Mouse (Mus musculus): ENCODE data around the gene Necab3. TPM values are rescaled to one million over a fixed set of nuclear protein-coding genes. Genes with fewer than 3 reads are reported as not detected.

Gene Necab3
- 64.1 and 77.2 TPM in 2 replicates for polyA plus RNA-seq (2012; rRNA removed)

DNA sequence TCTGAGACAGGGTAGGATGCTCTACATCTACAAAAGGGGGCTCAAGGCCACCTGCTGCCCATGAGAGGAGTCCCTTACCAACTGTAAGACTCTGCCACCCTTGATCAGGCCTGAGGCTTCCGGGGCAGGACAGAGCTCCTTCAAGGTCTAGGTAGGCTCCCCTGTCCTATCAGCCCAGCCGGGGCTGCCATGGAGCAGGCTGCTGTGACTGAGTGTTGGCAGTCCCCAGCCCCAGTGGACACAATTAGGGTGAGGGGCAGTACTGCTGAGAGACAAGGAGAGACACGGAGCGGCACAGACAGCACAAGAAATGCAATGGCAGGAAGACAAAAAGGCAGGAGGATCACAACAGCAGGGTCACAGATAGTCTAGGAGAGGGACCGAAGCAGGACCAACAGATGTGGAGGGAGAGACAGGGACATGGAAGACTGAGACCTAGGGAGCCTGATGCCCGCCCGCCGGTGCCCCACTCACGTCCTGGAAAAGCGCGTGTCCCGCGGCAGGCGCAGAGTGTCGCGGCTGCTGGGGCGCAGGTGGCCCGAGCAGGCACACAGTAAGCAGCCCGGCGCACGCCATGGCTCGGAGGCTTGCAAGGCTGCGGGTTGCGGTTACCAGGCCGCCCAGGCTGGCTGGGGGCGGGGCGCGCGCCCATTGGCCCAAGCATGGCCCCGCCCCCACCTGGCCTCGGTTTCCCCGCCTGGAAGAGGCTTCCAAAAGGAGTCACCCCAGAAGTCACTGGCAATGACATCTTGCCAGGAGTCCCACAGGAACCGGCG lies at the start of gene Necab3:
Gene Necab3 (minus strand): TSS at position 627 of the 776 bp plus-strand sequence.
- Histone ChIP-seq H3K4me3 (replicated peaks; ENCODE audit: insufficient read depth, low read depth, low read length) (peak within 1 kb of the TSS; percentile 75), H3K4me1 (ENCODE audit: control insufficient read depth, insufficient read depth, low read length) (peaks cover 34% of the 10 kb centered on the region), H3K27ac (ENCODE audit: insufficient read depth, low read length) (peak within 1 kb of the TSS; percentile 29), H3K27me3 (ENCODE audit: control insufficient read depth, insufficient read depth, low read length) (no peaks in the 10 kb centered on the region)
- TF ChIP-seq POLR2A (IDR thresholded peaks at IDR 0.05; ENCODE audit: borderline replicate concordance, insufficient read depth, low read length): peak; percentile 59
- no peak for TF ChIP-seq CTCF (IDR thresholded peaks at IDR 0.05; ENCODE audit: borderline replicate concordance, insufficient read depth, low read depth, low read length)
- 4% methylated on average over 34 of the region's 34 CpGs for WGBS
- DNase-seq: peak; percentile 76 to 79

DNA sequence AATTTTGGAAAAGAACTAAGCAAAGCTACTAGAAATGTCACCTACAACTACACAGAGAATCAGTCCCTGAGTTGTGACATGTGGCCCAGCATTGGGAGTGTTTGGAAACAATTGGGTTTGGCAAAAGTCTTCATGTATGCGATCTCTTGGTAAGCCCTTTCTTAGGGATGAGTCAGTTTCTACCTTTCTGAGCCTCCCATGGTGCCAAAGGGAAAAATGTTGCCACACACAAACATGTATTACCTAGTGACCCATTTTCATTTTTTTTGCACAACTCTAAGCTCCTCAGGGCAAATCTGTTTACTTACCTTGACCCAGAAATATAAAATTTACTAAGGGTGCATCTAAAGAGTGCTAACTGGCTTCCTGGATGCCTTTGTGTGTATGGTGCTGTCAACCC lies 48.3 kb upstream of the Necab3 start:
- Histone ChIP-seq H3K27me3 (ENCODE audit: control insufficient read depth, insufficient read depth, low read length) (no peaks in the 10 kb centered on the region), H3K4me1 (ENCODE audit: control insufficient read depth, insufficient read depth, low read length) (no peaks in the 10 kb centered on the region), H3K27ac (ENCODE audit: insufficient read depth, low read length) (no peak overlapping the region), H3K4me3 (replicated peaks; ENCODE audit: insufficient read depth, low read depth, low read length) (no peak overlapping the region)
- 70% methylated on average over 1 of the region's 1 CpGs for WGBS
- DNase-seq: no peak
- no peak for TF ChIP-seq CTCF (IDR thresholded peaks at IDR 0.05; ENCODE audit: borderline replicate concordance, insufficient read depth, low read depth, low read length)
- no peak for TF ChIP-seq POLR2A (IDR thresholded peaks at IDR 0.05; ENCODE audit: borderline replicate concordance, insufficient read depth, low read length)

DNA sequence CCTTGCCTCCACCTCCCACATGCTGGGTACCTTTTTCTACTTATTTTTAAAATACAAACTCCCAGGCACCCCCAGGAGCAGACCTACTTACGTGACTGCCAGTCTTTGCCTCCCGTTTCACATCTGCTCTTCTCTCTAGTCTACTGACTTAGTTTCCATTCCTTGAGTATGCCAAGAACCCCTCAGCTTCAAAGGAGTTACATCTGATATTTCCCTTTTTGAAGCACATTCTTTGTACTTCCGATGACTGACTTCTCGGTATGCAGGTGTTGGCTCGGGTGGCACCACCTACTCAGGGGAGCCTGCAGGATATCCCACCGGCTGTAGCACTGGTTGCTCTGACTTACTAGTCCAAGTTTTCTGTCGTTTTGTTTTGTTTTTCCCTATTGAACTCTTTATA lies 45.5 kb upstream of the Necab3 start:
- TF ChIP-seq CTCF (IDR thresholded peaks at IDR 0.05; ENCODE audit: borderline replicate concordance, insufficient read depth, low read depth, low read length): no peak
- TF ChIP-seq POLR2A (IDR thresholded peaks at IDR 0.05; ENCODE audit: borderline replicate concordance, insufficient read depth, low read length): no peak
- WGBS: 41% methylated on average over 7 of the region's 7 CpGs
- Histone ChIP-seq H3K4me1 (ENCODE audit: control insufficient read depth, insufficient read depth, low read length) (no peaks in the 10 kb centered on the region), H3K27me3 (ENCODE audit: control insufficient read depth, insufficient read depth, low read length) (no peaks in the 10 kb centered on the region), H3K4me3 (replicated peaks; ENCODE audit: insufficient read depth, low read depth, low read length) (peak overlapping the region; percentile 20), H3K27ac (ENCODE audit: insufficient read depth, low read length) (no peak overlapping the region)
- DNase-seq: no peak

DNA sequence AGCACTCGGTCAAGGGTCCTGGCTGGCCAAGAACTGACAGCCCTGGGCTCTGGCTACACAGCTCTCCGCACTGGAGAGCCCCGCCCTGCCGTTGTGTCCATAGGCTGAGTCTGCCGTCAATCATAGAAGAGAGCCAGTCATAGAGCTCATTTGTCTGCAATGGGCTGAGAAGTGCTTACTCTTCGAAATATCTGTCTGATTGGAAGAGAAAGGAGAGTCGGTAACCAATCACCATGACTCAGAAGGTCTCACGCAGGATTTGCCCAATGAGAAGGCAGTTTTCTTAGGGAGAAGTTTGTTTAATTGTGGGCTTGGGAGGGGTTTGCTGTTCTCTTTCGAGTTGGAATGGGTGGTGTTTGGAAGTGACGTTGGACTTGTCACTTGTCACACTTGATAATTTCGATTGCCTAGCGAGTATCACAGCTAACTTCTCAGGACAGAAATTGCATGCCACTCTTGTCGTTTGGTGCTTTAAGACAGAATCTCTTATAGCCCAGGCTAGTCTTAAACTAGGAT lies 45.0 kb upstream of the Necab3 start, which contains the start of gene Pxmp4:
Gene Pxmp4 (minus strand): TSS at position 71 of the 516 bp plus-strand sequence.
- Histone ChIP-seq H3K4me3 (replicated peaks; ENCODE audit: insufficient read depth, low read depth, low read length) (peak within 1 kb of the TSS; percentile 84), H3K27ac (ENCODE audit: insufficient read depth, low read length) (peak within 1 kb of the TSS; percentile 75), H3K4me1 (ENCODE audit: control insufficient read depth, insufficient read depth, low read length) (no peaks in the 10 kb centered on the region), H3K27me3 (ENCODE audit: control insufficient read depth, insufficient read depth, low read length) (no peaks in the 10 kb centered on the region)
- DNase-seq: peak; percentile 99 to 100
- peak; percentile 64; the same call in 1 of the 2 replicates for TF ChIP-seq POLR2A (IDR thresholded peaks at IDR 0.05; ENCODE audit: borderline replicate concordance, insufficient read depth, low read length)
- TF ChIP-seq CTCF (IDR thresholded peaks at IDR 0.05; ENCODE audit: borderline replicate concordance, insufficient read depth, low read depth, low read length): no peak
- WGBS: under 1% methylated on average over 13 of the region's 13 CpGs

DNA sequence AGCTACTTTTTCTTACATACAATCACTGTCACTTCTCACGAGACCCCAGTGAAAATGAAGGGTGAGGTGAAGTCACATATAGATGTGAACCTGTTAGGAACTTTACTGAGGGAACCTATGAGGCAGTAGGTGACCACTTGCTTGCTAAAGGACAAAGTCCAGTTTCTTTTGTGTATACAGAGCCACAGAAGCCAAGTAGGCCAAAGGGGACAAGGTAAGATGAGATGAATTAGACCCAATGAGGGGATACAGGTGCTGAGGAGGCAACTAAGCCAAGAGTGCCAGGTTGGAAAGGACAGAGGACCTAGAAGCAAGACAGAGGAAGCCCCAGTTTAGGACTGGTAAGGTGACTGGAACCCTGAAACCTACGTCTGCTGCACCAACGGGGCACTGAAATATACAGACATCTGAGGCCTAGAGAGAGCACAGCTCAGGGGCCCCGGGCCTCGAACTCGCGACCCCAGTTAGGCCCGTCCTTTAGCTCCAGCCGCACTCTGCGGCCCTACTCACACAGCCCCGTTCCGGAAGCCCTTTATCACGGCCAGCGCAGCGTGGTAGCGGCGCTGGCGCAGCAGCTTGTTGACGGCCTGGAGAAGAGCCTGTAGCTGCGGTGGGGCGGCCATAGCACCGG lies 44.4 kb upstream of the Necab3 start:
- Histone ChIP-seq H3K27me3 (ENCODE audit: control insufficient read depth, insufficient read depth, low read length) (no peaks in the 10 kb centered on the region), H3K4me1 (ENCODE audit: control insufficient read depth, insufficient read depth, low read length) (no peaks in the 10 kb centered on the region), H3K4me3 (replicated peaks; ENCODE audit: insufficient read depth, low read depth, low read length) (peak overlapping the region; percentile 84), H3K27ac (ENCODE audit: insufficient read depth, low read length) (peak overlapping the region; percentile 75)
- DNase-seq: no peak
- TF ChIP-seq POLR2A (IDR thresholded peaks at IDR 0.05; ENCODE audit: borderline replicate concordance, insufficient read depth, low read length) (no peak), CTCF (IDR thresholded peaks at IDR 0.05; ENCODE audit: borderline replicate concordance, insufficient read depth, low read depth, low read length) (no peak)
- 14% methylated on average over 22 of the region's 22 CpGs for WGBS

DNA sequence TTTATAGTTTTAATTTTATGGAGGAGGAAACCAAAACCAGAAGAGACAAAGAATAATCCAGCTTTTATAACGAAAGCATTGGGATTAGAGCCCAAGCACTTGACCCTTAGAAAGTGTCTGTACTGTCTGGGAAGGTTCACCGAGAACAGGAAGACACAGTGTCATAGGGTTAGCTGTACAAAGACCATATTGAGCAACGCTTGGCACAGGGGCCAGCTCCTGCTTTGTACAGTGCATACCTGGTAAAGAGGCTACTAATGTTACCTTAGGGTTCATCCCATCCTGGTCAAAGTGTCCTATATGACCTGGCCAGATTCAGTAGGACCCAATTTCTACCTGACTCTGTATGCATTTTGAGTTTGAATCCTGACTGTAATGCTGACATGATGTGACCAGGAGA lies 42.6 kb upstream of the Necab3 start:
- H3K27ac ChIP-seq (ENCODE audit: insufficient read depth, low read length): no peak overlapping the region
- no peaks in the 10 kb centered on the region for H3K4me1 ChIP-seq (ENCODE audit: control insufficient read depth, insufficient read depth, low read length)
- no peak overlapping the region for H3K4me3 ChIP-seq (replicated peaks; ENCODE audit: insufficient read depth, low read depth, low read length)
- no peak for DNase-seq
- TF ChIP-seq CTCF (IDR thresholded peaks at IDR 0.05; ENCODE audit: borderline replicate concordance, insufficient read depth, low read depth, low read length) (no peak), POLR2A (IDR thresholded peaks at IDR 0.05; ENCODE audit: borderline replicate concordance, insufficient read depth, low read length) (no peak)
- no peaks in the 10 kb centered on the region for H3K27me3 ChIP-seq (ENCODE audit: control insufficient read depth, insufficient read depth, low read length)
- 70% methylated on average over 3 of the region's 3 CpGs for WGBS

DNA sequence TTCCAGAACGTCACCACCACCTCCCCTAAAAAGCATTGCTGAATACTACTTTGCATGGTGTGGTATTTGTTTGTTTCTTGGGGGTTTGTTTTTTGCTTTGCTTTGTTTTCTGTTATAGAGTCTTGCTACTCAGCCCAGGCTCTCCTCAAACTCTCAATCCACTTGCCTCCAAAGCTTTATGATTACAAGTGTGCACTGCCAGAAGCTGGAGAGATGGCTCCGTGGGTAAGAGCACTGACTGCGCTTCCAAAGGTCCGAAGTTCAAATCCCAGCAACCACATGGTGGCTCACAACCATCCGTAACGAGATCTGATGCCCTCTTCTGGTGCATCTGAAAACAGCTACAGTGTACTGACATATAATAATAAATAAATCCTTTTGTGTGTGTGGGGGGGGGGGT lies 41.9 kb upstream of the Necab3 start:
- no peak for DNase-seq
- Histone ChIP-seq H3K27ac (ENCODE audit: insufficient read depth, low read length) (no peak overlapping the region), H3K4me3 (replicated peaks; ENCODE audit: insufficient read depth, low read depth, low read length) (no peak overlapping the region), H3K27me3 (ENCODE audit: control insufficient read depth, insufficient read depth, low read length) (no peaks in the 10 kb centered on the region), H3K4me1 (ENCODE audit: control insufficient read depth, insufficient read depth, low read length) (0 out of 2 replicates have a peak, but pooled peaks cover 4% of the 10 kb centered on the region)
- TF ChIP-seq POLR2A (IDR thresholded peaks at IDR 0.05; ENCODE audit: borderline replicate concordance, insufficient read depth, low read length) (no peak), CTCF (IDR thresholded peaks at IDR 0.05; ENCODE audit: borderline replicate concordance, insufficient read depth, low read depth, low read length) (no peak)
- WGBS: 75% methylated on average over 6 of the region's 6 CpGs
